Mouse (Mus musculus) CH12F3 (cell line): ENCODE data around the gene Mxd1.

Experiments used
- in situ Hi-C: fragments of 300-500 bp; cut with MboI; formaldehyde crosslinking; loops from 2 replicates; pipeline ENCODE4 v1.14.3; 2020; ENCODE audit warnings: low sequenced_read_pairs

The Mxd1 gene

DNA sequence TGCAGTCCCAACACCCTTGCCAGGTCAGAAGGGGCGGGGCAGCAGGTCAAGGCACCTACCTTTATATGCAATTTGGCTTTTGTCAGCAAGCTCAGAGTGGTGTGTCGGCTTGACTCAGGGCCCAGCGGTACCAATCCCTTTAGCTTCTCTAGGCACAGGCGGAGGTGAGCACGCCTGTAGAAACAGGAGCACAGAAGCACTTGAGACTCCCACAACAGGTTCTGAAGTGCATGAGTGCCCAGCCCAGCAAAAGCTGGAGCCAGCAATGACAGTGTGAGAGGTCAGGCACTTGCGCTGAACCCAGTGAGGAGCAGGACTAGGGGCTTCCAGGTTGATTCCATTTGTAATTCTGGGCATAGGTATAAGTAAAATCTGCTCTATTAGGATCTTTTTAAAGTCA is 15.9 kb downstream of the Mxd1 start:
- in situ Hi-C loops, result no loop called here

DNA sequence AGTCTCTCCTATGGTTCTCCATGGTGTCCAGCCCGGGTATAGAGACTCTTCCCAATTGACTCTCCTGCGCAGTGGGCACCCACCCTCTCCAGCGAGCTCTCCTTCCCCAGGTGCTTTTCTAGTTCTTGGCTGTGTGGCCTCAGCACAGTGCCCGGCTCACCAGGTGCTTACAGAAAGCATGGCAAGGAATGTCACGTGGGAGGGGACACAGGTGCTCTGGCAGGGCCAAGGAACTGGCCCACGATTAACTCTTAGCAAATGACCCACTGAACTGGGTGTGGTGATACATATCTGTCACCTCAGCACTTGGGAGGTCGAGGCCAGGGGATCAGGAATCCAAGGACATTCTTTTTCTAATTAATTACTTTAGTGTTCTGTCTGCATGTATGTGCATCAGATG is 22.8 kb downstream of the Mxd1 start:
- in situ Hi-C loops, result no loop called here

DNA sequence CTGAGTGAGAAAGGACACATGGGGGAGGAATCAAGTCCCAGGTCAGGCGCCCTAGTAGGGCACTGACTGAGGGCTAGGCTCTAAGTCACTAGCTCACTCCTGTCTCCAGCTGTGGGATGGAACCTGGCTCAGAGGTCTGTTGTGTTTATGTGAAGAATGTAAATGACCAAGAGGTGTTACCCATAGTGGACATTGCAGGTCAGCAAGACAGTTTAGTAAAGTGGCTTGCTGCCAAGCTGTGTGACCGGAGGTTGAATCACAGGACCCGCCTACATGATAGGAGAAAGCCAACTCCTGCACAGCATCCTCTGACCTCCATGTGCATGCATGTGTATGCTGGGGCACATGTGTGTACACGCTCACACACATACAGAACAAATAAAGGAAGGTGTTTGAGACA is 23.4 kb downstream of the Mxd1 start:
- in situ Hi-C loops, result no loop called here

DNA sequence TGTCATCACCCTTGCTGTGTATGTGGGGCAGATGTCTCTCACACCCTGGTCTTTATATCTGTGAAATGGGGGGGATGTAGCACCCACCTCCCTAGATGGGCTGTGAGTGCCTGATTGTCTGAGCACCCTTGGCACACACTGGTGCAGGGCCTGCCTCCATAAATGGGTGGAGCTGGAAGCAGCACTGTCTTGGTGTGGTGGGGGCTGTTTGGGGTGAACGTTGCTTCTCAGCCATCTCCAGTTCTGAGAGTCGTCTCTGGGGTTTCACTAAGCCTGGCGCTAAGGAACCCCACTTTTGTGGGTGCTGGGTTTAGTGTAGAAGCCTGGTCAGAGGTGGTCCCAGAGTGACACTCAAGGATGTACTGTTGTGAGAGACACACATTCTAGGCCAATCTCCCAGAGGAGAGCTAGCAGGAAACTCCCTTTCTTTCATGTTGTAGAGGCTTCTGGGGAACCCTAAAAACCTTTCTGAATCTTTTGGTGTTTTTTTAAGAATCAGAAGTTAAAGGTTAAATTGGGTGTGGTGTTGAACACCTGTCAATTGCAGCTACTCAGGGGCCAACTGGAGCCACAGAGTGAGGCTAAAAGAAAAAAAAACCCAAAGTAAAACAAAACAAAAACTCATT is 24.1 kb downstream of the Mxd1 start:
- in situ Hi-C loops, result no loop called here

DNA sequence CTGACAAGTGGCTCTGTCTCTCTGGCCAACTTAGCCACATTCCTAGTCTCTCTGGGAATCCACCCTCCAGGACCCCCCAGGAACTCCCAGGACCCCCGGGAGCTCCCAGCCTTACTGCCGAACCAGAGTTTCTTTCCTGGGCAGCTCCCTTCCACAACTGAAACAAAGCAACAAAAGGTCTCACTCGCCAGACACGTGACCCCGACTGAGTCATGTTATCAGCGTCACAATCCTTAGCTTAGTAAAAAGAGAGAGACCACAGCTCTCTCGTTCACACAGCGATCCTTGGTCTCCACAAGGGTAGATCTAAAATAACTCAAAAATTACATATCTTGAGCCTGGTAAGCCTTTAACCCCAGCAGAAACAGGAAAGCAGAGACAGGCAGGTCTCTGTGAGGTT is 27.2 kb downstream of the Mxd1 start:
- in situ Hi-C loops, result no loop called here

DNA sequence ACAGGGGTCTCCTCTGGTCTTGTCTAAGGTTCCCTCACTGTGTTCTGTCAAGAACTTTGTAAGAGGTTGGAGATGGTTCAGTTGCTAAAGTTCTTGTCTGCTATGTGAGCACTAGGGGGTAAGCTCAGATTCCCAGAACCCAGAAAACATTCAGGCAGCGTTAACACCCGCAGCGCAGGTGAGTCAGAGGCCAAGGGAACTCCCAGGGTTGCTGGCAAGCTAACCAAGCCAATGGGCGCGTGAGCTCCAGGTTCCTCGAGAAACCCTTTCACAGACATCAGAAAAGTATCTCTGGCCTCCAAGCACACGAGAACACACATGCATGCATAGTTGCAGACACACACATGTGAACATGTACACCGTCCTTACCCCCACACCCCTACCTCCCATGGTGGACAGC is 28.2 kb downstream of the Mxd1 start:
- in situ Hi-C loops, result no loop called here

DNA sequence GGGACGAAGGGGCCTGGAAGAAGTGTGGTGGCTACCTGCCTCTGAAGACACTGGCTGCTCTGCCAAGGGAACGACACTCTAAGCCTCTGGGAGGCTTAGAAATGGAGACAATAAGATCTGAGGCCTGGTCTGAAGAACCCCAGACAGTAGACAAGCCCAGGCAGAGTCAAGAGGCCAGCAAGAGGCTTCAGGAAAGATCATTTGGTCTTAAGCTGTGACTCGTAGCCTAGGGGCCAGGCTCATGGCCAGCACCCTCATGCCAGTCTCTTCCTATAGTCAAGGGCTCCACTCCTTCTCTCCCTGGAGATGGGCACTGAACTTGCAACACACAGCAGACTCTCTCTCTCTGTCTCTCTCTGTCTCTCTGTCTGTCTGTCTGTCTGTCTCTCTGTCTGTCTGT is 28.8 kb downstream of the Mxd1 start:
- in situ Hi-C loops, result no loop called here

DNA sequence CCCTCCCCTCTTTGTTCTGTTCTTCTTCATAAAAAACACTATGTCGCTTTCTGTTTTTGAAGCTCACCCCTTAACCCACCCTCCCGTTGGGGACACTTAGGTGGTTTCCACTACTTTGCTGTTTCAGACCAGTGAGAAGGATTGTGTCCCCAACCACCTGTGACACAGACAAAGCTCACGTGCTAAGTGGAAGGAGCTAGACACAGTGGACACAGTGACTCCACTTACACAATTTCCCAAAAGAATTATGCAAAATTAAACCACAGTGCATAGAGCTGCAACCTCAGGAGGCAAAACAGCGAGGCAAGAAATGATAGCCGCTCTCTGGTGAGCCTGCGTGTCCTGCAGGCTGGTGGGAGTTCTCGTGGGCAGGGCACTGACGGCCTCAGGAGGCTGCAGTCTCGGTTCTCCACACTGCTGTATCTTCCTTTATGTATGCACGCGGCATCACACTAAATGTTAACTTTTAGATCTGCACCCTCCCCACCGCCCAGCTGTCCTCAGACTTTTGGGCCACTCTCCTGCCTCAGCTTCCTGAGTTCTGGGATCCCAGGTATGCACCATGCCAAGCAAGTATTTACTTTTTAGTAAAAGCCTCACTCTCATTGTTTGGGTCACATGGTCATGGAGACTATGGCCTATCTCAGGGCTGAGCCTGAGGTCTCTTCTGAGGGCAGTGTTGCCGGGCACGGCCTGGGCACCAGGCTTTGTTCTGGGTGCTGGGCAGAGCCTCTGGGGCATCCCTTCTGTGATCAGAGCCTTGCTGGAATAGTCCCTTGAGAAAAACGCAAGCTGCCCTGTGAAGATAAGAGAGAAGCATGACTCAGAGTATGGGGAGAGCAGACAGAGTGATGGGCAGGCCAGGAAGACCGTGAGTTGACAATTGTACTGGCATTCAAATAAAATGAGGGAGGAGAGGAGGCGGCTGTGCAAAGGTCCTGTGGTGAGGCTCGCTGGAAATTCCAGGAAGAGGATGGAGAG is 29.5 kb downstream of the Mxd1 start:
- in situ Hi-C loops, result no loop called here

DNA sequence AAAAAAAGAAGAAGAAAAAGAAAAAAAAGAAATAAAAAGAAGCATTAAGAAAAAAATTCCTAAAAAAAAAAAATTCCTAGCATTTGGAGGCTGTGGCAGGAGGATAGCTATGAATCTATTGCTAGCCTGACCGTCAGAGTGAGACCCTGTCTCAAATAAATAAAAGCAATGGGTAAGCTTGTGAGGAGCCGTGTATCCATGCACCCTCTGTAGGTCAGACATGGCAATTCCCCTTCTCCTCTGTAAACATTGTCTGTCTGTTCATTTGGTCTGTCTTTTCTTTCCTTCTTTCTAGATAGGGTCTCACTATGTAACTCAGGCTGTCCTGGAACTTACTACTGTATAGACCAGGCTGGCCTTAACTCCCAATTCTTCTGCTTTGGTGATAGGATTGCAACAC is 30.5 kb downstream of the Mxd1 start:
- in situ Hi-C loops, result no loop called here

DNA sequence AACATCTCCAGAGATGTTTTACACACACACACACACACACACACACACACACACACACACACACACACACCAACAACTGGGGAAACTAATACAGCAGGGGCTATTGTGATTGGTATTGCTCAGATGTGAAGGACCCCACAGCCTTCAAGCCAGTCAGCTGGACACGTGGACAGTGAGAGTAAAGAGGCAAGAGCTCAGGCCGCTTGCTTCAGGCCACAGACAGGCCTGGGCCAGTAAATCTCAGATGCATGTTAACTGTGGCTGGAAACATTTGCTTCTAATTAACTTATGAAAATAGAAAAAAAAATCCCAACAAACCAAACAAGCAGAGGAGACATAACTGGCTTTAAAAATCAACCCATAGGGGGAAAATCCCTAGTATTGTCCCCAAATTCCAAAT is 31.1 kb downstream of the Mxd1 start:
- in situ Hi-C loops, result no loop called here

DNA sequence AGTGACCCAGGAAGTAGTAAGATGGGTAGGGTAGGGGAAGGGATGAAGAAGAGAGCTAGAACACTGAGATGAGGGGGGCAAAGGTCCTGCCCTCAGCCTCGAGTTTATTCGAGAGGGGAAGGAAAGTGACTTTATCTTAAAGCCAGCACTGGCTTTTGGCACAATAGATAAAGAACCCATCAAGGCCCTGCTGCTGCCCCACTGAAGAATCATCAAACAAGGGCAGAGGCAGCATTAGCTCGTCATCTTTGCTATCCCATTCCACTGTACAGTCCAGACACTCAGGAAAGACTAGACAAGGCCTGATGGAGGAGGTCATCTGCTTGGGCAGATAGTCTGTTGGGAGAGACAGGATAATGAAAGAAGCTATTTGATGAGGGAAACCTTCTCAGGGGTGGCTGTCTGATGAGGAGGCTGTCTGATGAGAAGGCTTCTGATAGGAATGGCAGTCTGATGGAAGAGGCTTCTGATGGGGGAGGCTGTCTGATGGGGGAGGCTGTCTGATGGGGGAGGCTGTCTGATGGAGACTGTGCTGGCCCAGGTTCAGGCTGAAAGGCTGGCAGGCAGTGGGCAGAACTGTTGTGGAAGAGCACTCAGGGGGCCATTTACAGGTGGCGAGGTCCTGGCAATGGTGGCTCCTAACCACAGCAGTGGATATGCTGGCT is 31.7 kb downstream of the Mxd1 start:
- in situ Hi-C loops, result no loop called here

DNA sequence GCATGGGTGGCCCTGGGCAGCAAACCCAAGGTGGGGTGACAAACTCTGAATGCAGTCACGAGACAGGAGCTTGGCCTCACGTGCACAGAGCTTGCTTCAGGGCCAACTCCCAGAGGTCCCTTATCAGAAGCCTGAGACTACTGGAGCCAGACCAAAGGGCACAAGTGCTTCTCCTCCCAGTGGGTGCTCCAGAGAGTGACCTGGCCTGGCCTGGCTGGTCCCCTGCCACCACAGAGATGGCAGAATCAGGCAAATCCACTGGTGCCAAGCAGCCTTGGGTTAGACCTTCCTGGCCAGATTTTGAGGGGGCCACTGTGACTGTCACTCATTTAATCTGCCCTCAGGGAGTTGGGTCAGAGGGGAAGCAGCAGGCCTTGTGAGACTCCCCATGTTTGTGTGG is 32.5 kb downstream of the Mxd1 start:
- in situ Hi-C loops, result no loop called here

DNA sequence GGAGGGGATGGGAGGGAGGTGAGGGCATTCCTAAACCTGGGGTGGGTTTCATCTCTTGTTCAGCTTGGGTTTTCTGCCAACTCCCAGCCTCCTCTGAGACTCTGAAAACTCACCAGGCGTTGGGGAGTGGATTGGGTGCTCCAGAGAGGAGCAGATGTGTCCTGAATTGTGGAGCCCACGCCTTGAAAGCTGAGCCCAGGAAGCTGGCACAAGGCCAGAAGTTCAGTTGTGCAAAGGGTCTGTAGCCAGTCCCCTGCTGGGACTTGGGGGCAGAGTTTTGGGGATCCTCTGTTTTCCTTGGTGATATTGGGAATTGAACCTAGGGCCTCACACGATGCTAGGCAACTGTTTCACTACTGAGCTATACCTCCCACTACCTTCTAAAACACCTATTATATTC is 38.8 kb downstream of the Mxd1 start:
- in situ Hi-C loops, result no loop called here

DNA sequence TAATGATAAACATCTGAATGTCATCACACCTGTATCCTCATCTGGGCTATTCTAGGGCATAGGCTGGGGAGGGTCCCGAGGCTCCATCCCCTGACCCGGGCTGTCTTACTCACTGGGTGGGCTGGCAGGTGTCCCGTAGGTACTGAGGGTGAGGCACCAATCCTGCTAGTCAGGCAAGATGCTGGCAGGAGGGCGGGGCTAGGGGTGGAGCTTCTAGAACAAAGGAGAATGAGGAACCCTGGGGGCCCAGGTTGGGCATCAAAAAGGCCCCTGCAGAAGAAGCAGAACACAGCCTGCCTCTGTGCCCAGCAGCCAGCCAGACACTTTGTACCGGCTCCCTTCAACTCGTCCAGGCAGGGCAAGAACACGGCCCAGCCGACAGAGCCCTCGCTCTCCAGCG is 41.0 kb downstream of the Mxd1 start, which contains the start of gene Asprv1:
Asprv1 (plus strand) TSS at position 219 of the 400 bp plus-strand sequence.
- in situ Hi-C loops, result no loop called here

DNA sequence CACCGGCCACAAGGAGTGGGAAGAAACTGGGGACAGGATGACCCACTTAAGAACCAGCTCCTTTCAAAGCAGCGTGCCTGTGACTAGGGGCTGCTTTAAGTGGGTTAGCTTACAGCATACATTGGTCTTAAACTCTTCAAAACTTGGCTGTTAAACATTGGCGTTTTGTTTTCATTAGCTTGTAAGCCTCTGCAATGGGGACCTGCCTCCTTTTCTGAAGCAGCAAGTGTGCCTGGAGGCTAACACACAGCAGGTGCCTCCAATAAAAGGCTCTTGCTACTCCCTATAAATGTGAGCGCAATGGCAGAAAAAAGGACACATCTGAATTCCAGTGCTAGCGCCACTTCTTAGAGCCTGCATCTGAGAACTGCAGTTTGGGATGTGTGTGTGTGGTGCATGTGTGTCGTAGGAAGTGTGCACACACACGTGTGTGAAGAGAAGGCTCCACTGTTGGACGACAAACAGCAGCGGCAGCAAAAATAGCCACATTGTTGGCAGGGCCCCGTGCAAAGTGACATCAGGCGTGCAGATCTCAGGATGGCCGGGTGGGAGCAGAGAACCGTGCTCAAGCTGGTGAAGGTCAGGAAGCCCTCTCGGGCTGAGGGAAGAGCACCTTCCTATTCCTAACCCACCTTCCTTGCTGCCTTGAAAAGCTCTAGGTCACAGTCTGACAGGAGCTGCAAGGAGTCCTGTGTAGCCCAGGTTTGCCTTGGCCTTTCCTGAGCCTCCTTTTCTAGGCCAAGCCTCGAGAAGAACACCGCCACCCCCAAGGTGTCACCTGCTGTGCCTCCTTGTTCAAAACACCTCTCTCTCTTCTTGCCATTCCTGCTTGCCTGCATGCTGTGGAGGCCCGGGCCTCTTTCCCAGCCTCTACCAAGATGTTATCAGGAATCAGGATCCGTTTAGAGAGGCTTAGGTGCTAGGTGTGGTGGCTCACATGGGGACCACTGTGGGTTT is 44.6 kb downstream of the Mxd1 start:
- in situ Hi-C loops, result no loop called here

DNA sequence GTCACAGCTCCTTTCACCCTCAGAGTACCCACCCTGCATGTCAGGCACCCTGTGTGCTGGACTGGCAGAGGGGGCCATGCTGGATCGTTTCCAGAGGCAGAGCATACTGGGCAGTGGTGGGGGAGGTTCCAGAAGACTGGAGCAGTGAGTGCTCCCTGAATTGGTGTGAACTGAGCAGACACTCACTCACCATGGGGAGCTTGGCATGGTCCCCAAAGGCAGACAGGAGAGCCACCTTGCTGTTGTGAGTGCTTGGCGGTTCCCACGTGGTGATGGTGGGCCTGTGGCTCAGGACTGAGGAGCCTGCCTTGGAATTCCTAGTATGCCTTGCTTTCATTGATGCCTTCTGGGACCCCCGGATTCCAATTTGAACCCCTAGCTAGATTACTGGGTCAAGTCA is 45.8 kb downstream of the Mxd1 start:
- in situ Hi-C loops, result no loop called here

DNA sequence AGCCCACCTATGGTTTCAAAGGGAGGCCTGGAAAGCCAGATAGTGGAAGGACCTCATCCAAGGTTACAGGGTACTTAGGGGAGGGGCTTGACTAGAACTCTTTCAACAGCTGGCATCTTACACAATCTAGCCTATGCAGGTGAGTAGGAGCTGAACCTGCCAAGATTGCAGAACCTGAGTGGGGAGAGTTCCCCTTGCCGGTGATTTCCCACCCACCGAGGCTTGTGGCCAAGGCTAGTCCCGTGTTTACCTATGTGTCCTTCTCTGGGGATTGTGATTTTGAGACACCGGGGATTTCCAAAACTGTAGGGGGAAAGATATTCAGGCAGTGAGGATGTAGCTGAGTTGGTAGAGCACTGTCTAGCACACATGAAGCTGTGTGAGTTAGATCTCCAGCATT is 53.7 kb downstream of the Mxd1 start:
- in situ Hi-C loops, result no loop called here

DNA sequence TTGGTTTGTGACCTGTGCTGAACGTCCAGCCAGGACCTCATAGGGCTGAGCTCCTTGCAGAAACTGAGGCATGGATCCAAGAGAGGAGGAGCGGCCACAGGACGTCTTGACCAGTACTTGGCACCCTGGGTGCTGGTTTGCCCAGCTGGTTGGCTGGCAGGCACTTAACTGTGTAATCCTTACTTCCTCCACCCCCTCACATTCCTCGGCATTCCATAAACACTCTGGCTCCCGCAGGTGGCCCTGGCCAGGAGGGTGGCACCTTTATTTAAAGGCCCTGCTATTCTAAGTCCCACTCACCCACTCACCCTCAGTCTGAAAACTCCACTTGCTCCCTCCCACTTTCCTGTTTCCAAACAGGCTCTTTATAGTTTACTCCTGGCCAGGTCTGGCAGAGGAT is 58.2 kb downstream of the Mxd1 start:
- in situ Hi-C loops, result no loop called here

DNA sequence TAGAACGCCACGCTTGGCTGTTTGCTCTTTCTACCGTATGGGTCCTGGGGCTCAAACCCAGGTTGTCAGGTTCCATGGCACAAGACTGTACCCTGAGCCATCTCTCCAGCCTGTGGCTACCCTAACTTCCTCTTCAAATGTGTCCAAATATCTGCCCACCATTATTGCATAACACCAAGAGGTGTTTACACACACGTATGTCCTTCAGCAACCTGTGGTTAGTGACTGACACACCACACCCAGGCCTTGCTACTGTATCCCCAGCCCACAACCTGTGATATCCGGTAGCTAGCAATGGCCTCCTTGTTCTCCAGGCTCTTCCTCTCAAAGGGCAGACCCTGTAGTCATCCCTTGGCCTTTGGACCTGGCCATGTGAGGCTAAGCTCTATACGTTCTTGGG is 59.7 kb downstream of the Mxd1 start:
- in situ Hi-C loops, result no loop called here

DNA sequence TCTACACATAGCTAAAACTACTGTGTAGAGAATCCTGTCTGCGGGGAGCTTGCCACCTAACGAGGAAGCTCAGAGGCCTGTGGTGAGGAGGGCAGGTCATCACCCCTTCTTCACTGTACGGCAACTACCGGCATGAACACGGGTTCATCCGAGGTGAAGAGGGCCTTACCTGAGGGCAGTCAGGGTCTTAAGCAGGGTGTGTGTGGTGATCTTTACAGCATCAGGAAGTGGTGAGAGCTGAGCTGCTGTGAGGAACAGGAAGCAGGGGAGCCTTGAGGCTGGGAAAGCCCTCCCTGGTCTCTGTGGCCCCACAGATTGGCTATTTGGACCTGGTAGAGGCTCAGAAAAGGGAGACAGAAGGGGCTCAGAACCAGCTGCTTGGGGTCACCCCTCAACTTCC is 61.5 kb downstream of the Mxd1 start:
- in situ Hi-C loops, result no loop called here

DNA sequence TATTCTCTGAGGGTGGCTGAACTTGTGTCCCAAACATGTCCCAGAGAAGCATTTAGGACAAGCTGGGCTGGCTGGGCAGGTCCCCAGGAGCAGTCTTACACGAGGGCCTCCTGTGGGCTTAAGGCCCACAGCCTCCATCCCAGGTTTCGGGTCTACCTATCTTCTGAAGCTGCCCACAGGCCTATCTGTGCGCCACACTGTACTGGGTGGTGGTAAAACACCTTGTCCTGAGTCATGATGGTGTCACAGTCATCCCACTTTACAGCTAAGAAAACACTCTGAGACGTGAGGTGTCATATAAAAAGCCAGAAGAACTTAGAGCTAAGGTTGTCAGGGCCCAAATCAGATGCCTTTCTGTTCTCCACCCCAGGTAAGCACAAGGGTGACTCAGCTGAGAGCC is 62.7 kb downstream of the Mxd1 start:
- in situ Hi-C loops, result no loop called here
